Mouse (Mus musculus): Measurements from ENCODE around the gene Fbxo27.

DNA sequence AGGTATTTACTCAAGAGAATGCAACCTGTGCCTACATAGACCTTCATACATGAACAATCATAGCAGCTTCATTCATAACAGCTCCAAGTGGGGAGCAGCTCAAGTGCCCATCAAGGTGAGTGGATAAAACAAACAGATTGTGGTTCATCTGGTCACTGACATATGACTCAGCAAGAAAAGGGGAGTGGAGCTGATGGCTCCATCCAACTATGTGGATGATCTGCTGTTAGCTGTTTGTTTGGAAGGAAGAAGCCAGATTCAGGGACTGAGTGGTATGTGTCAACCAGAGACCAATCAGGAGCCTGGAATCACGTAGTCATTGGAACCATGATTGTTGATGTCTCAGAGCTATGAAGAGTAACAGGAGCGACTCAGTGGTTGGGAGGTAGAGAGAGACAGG, 32.0 kb downstream of the Fbxo27 start:
- TF ChIP-seq CTCF (IDR thresholded peaks at IDR 0.05; ENCODE audit: low read depth, low read length) (no peak), POLR2A (IDR thresholded peaks at IDR 0.05; ENCODE audit: insufficient read depth, low read length) (no peak)
